Mouse (Mus musculus): ENCODE measurements around the gene Map4k3. TPM values are rescaled to one million over a fixed set of nuclear protein-coding genes. Genes with fewer than 3 reads are reported as not detected.

Map4k3 gene
- total and polyA plus RNA-seq, 3 experiments, result 3.2 to 4.1 TPM; not detected in 1

- no peak for TF ChIP-seq UBTF (IDR thresholded peaks at IDR 0.05; ENCODE audit: borderline replicate concordance, insufficient read depth, low read depth, low read length)
- no peak for TF ChIP-seq MAZ (IDR thresholded peaks at IDR 0.05; ENCODE audit: low read depth, low read length)
- TF ChIP-seq ZKSCAN1 (IDR thresholded peaks at IDR 0.05; ENCODE audit: low read depth, low read length), result no peak
- no peak for TF ChIP-seq JUND (IDR thresholded peaks at IDR 0.05; ENCODE audit: low read depth, low read length)
- no peak overlapping the region for H3K9ac ChIP-seq (ENCODE audit: control insufficient read depth, low read depth, low read length, poor library complexity, severe bottlenecking)
- H3K79me2 ChIP-seq (ENCODE audit: control insufficient read depth, insufficient read depth, low read length, poor library complexity), result no peaks in the 10 kb centered on the region
- no peak overlapping the region for H3K27ac ChIP-seq (ENCODE audit: control insufficient read depth, low read depth, low read length)
- no peak for DNase-seq (ENCODE audit: low read depth, low spot score)
- H3K4me1 ChIP-seq (ENCODE audit: control insufficient read depth in 1 of 2, insufficient read depth in 2 of 2, low read length in 2 of 2), result no peaks in the 10 kb centered on the region
- no peaks in the 10 kb centered on the region for H3K9me3 ChIP-seq (replicated peaks; ENCODE audit: insufficient read depth, low read length)
- H3K27me3 ChIP-seq (ENCODE audit: control insufficient read depth in 1 of 2, insufficient read depth in 2 of 2, low read length in 2 of 2), result peaks cover 0 to 2% of the 10 kb centered on the region in 2 experiments; a peak in 1 of 4 replicates
- H3K36me3 ChIP-seq (ENCODE audit: control insufficient read depth in 1 of 2, insufficient read depth in 2 of 2, low read length in 2 of 2), result no peaks in the 10 kb centered on the region
- H3K4me3 ChIP-seq (ENCODE audit: control insufficient read depth in 1 of 2, insufficient read depth in 1 of 2, low read depth in 2 of 2, low read length in 2 of 2), result no peak overlapping the region
Measured at GRCm38 (mm10) chr17:80752466-80752865, 24.2 kb upstream of the Map4k3 start.

DNA sequence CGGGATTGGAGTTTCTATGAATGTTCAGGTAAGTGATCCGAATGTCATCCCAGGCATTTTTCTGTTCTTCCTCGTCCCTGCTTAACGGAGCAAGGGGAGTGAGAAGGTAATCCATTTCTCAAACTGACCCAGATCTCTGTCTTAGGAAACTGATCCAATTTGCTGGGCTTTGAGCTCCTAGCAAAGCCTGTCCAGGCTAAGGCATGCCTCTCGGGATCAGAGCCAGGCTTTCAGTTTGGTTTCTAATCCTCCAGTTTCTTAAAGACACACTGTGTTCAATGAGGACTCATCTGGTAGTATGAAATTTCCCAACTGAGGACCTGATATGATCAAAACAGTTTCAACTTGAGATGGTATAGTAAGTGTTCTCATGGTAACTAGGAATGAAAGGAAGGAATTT lies 11.1 kb upstream of the Map4k3 start:
- no peak overlapping the region for H3K4me3 ChIP-seq (ENCODE audit: control insufficient read depth in 1 of 2, insufficient read depth in 1 of 2, low read depth in 2 of 2, low read length in 2 of 2)
- TF ChIP-seq NRF1 (IDR thresholded peaks at IDR 0.05; ENCODE audit: insufficient read depth, low read depth, low read length, poor library complexity, severe bottlenecking), result no peak
- no peak for TF ChIP-seq MYC (IDR thresholded peaks at IDR 0.05; ENCODE audit: low read depth, low read length)
- no peak for TF ChIP-seq TCF12 (IDR thresholded peaks at IDR 0.05; ENCODE audit: low read depth, low read length)
- no peak for TF ChIP-seq RCOR1 (IDR thresholded peaks at IDR 0.05; ENCODE audit: low read depth, low read length)
- TF ChIP-seq MEF2A (IDR thresholded peaks at IDR 0.05; ENCODE audit: extremely low read depth, insufficient replicate concordance, low read depth, low read length, poor library complexity, severe bottlenecking), result no peak
- TF ChIP-seq POLR2AphosphoS5 (IDR thresholded peaks at IDR 0.05; ENCODE audit: borderline replicate concordance, low read depth, low read length), result no peak
- no peak for TF ChIP-seq USF1 (IDR thresholded peaks at IDR 0.05; ENCODE audit: low read depth, low read length)
- no peak for TF ChIP-seq MAX (IDR thresholded peaks at IDR 0.05; ENCODE audit: low read length)
- TF ChIP-seq E2F4 (IDR thresholded peaks at IDR 0.05; ENCODE audit: borderline replicate concordance, low read depth, low read length), result no peak
- TF ChIP-seq JUND (IDR thresholded peaks at IDR 0.05; ENCODE audit: low read depth, low read length), result no peak
- no peaks in the 10 kb centered on the region for H3K9me3 ChIP-seq (replicated peaks; ENCODE audit: insufficient read depth, low read length)
- no peak overlapping the region for H3K9ac ChIP-seq (ENCODE audit: control insufficient read depth, low read depth, low read length, poor library complexity, severe bottlenecking)
- H3K27me3 ChIP-seq (ENCODE audit: control insufficient read depth in 1 of 2, insufficient read depth in 2 of 2, low read length in 2 of 2), result peaks cover 0 to 1% of the 10 kb centered on the region in 2 experiments; a peak in 1 of 4 replicates
- H3K36me3 ChIP-seq (ENCODE audit: control insufficient read depth in 1 of 2, insufficient read depth in 2 of 2, low read length in 2 of 2), result peaks cover 0 to 9% of the 10 kb centered on the region in 2 experiments; a peak in 2 of 4 replicates
- no peaks in the 10 kb centered on the region for H3K79me2 ChIP-seq (ENCODE audit: control insufficient read depth, insufficient read depth, low read length, poor library complexity)
- no peak for DNase-seq (ENCODE audit: low read depth, low spot score)
- H3K4me1 ChIP-seq (ENCODE audit: control insufficient read depth in 1 of 2, insufficient read depth in 2 of 2, low read length in 2 of 2), result peaks cover 6 to 8% of the 10 kb centered on the region in 2 experiments
- H3K27ac ChIP-seq (ENCODE audit: control insufficient read depth, low read depth, low read length), result no peak overlapping the region

DNA sequence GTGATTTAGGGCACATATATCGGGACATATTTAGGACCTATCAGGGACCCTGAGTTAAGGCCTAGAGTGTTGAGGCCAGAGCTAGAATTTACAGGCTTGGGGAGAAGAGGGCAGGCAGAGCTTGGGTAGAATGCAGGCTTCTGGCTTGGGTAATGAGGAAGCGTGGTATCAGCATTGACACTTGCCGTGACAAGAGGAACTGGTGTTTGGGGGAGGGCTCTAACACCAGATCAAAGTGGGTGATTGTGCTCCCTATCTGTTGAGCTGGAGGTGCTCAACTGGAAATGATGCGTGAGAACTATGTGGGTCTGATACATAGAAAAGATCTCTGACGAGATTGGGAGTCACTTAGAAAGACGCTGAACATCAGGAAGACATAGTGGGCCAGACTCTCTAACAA lies 6.4 kb upstream of the Map4k3 start:
- Histone ChIP-seq H3K27me3 (ENCODE audit: control insufficient read depth in 1 of 2, insufficient read depth in 2 of 2, low read length in 2 of 2) (no peaks in the 10 kb centered on the region), H3K36me3 (ENCODE audit: control insufficient read depth in 1 of 2, insufficient read depth in 2 of 2, low read length in 2 of 2) (peaks cover 0 to 24% of the 10 kb centered on the region in 2 experiments; a peak in 2 of 4 replicates), H3K27ac (ENCODE audit: control insufficient read depth, low read depth, low read length) (peak overlapping the region; percentile 41), H3K79me2 (ENCODE audit: control insufficient read depth, insufficient read depth, low read length, poor library complexity) (no peaks in the 10 kb centered on the region), H3K4me1 (ENCODE audit: control insufficient read depth in 1 of 2, insufficient read depth in 2 of 2, low read length in 2 of 2) (peaks cover 15 to 19% of the 10 kb centered on the region in 2 experiments), H3K4me3 (ENCODE audit: control insufficient read depth in 1 of 2, insufficient read depth in 1 of 2, low read depth in 2 of 2, low read length in 2 of 2) (peak overlapping the region; percentile 3 to 16; a peak in 1 of 4 replicates), H3K9ac (ENCODE audit: control insufficient read depth, low read depth, low read length, poor library complexity, severe bottlenecking) (no peak overlapping the region), H3K9me3 (replicated peaks; ENCODE audit: insufficient read depth, low read length) (no peaks in the 10 kb centered on the region)
- peak; percentile 84 for DNase-seq (ENCODE audit: low read depth, low spot score)
- TF ChIP-seq MAX (IDR thresholded peaks at IDR 0.05; ENCODE audit: low read length) (0 out of 2 replicates have a peak, but pooled peaks have one; percentile 26), TAL1 (IDR thresholded peaks at IDR 0.05; ENCODE audit: low read length) (peak; percentile 36), UBTF (IDR thresholded peaks at IDR 0.05; ENCODE audit: borderline replicate concordance, insufficient read depth, low read depth, low read length) (no peak), ELF1 (IDR thresholded peaks at IDR 0.05; ENCODE audit: low read depth, low read length) (peak; percentile 38; the same call in 1 of the 2 replicates), GATA1 (IDR thresholded peaks at IDR 0.05; ENCODE audit: low read depth, low read length) (peak; percentile 92), NELFE (IDR thresholded peaks at IDR 0.05; ENCODE audit: low read depth, low read length) (no peak), EP300 (IDR thresholded peaks at IDR 0.05; ENCODE audit: low read depth in 1 of 2, low read length in 2 of 2) (peak; percentile 83 to 92), BHLHE40 (IDR thresholded peaks at IDR 0.05; ENCODE audit: borderline replicate concordance, low read depth, low read length) (0 out of 2 replicates have a peak, but pooled peaks have one; percentile 12), ETS1 (IDR thresholded peaks at IDR 0.05; ENCODE audit: low read depth, low read length) (peak; percentile 75), RCOR1 (IDR thresholded peaks at IDR 0.05; ENCODE audit: low read depth, low read length) (peak; percentile 71), TCF12 (IDR thresholded peaks at IDR 0.05; ENCODE audit: low read depth, low read length) (peak; percentile 67), ZKSCAN1 (IDR thresholded peaks at IDR 0.05; ENCODE audit: low read depth, low read length) (no peak), MYC (IDR thresholded peaks at IDR 0.05; ENCODE audit: low read depth, low read length) (peak; percentile 39; the same call in 1 of the 2 replicates), SIN3A (IDR thresholded peaks at IDR 0.05; ENCODE audit: low read length) (peak; percentile 52; the same call in 1 of the 2 replicates)
